Mouse (Mus musculus) liver (tissue): ENCODE data around the gene Bfsp1.

Experiments
- DNase-seq: peaks from one replicate; pipeline ENCODE4 v3.0.0-alpha.2; 2020; ENCODE audit warnings: mixed read lengths

Gene Bfsp1

DNA sequence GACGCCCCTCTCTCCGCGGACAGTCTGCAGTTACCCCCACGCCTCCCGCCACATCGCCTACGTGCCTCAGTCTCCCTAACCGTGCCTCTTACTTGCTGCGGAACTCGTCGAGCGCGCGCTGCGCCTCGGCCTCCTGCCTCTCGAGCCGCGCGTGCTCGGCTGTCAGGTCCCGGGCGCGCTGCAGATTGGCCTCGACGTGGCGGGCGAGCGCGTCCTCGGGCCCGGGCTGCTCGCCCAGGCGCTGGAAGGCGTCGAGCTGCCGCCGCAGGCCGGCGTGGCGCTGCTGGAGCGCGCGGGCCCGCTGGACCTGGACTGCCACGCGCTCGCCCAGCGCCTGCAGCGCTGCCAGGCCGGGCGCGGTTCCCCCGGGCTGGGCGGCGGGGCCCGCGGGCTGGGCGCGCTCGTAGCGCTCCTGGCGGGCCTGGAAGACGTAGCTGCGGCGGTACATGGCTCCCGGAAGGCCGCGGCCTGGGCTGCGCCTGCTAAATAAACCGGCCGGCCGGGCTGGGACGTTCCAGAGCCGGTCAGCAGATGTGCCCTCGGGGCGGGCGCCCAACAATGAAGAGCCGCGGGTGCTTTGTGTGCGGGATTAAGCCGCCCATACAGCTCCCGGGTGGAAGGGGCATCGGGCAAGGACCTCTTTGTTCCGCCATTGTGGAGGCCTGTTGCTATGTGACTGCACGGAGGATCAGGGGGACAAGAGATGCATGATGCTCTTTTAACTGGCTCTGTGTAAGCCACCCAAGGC lies at the start of gene Bfsp1:
TSS of gene Bfsp1 (minus strand) at position 690 of the 748 bp plus-strand sequence.
- peak; percentile 36 for DNase-seq

DNA sequence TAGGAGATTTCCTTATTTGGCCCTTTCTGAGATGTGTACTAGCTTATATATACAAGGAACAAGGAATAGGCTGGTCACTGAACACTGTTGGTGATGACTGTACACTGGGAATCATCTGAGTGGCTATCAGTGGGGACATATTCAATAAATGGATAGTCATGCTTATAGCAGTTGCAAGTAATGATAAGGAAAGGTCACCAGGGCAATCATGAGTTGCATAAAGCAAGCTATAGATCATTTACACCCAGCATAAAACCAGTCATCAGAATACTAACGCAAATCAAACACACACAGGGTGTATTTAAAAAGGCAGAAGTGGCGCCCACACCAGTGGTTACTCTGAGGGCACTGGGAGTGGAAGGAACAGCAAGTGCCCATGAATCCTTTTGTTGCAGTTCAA lies 49.2 kb upstream of the Bfsp1 start:
- no peak for DNase-seq

DNA sequence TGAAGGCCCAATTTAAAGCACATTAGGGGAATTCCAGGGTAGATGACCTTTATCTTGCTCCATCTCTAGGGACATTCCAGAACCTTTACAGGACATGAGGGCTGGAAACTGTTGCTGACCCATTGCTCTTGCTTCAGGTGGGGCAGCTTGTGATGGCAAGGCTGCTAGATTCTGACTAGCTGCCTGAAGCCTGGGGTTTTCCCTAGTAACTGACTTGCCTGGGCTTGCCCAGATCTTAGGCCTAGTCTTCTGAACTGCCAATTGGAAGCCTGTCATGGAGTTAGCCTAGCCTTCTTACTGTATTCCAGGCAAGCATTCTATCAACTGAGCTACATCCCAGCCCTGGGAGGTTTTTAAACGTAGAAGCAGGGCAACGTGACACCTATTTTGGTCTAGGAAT lies 46.3 kb upstream of the Bfsp1 start:
- DNase-seq, result no peak

- no peak for DNase-seq
Measured at GRCm38 (mm10) chr2:143904896-143905295, 41.9 kb upstream of the Bfsp1 start.

DNA sequence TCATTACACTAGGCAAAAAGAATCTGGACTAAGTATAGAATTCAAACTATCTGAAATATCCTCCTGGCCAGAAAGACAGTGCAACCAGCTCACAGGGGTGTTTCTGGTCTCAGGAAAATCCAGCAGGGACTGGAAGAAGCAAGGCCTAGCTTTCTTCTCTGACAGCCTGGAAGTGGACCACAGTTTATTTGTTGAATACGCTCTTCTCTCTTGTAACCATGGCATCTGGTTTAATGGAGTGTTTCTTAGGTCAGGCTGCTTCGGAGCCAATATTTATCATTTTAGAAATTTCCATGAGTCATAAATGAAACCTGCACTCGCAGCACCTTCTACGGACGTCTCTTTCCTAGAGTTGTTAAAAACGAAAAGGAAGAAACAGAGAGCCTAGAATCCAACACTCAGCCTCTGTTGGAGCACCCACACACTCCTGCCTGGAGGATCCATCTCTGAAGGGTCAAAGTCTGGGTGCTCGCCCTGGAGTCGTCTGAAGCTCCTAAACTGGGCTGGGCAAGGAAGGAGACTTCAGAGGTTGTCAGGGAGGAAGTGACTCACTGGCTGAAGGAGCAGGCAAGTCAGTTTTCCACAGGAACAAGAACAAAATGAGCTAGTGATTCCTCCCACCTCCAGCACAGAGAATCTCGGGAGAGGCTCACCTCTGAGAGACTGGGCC lies 40.5 kb upstream of the Bfsp1 start:
- DNase-seq, result no peak

DNA sequence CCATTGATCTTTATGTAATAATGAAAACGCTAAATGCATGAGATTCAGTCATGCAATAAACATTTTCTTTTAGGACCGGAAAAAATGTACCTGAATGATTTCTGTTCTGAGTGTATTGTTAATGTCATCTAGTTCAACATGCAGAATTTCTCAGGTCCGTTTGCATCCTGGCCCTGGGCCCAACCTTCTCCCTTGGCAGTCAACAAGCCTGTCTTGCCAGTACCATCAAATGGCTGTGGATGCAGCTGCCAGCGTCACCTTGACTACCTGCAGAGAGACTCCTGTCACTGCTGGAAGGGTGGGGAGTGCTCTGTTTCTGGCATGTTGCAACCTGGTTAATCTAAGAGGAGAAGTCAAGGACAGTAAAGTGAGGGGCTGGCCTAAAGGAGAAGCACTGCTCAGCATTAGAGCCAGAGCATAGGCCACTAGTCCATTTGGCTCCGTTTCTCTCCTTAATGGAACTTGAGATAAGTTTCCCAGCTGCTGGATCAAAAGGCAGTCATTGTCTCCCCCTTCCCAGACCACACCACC lies 37.9 kb upstream of the Bfsp1 start:
- DNase-seq, result no peak

DNA sequence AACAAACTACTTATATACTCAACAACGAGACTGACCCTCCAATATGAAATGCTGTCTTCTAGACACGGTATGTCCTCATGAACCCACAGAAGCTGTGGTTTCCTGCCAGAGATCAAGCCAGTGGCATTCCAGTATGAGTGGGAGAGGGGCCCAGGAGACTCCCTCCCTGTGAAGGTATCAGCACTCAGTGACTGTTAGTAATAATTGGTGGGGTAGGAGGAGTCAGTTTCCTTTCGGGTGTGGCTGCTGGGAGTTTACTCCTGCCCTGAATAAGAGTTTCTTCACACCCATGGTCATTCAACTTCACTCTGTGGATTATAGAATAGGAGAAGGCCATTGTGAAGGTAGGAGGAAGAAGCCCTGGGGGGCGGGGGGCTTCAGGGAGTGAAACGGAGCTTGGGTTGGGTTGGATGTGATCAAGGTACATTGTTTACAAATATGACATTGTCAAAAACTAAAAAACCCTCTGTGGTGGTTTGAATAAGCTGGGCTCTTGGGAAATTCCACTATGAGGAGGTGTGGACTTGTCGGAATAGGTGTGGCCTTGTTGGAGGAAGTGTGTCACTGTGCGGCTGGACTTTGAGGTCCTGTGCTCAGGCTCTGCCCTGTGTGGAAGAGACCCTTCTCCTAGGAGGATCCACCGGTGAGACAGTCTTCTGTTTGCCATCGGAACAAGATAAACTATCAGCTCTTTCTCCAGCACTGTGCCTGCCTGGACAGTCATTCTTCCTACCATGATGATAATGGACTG lies 36.7 kb upstream of the Bfsp1 start:
- no peak for DNase-seq

- DNase-seq, result no peak
Measured at GRCm38 (mm10) chr2:143891302-143892048, 28.5 kb upstream of the Bfsp1 start.

- no peak for DNase-seq
Measured at GRCm38 (mm10) chr2:143889860-143890433, 27.0 kb upstream of the Bfsp1 start.

GRCm38 (mm10) chr2:143889131-143889859 lies 26.3 kb upstream of the Bfsp1 start:
- no peak for DNase-seq

DNA sequence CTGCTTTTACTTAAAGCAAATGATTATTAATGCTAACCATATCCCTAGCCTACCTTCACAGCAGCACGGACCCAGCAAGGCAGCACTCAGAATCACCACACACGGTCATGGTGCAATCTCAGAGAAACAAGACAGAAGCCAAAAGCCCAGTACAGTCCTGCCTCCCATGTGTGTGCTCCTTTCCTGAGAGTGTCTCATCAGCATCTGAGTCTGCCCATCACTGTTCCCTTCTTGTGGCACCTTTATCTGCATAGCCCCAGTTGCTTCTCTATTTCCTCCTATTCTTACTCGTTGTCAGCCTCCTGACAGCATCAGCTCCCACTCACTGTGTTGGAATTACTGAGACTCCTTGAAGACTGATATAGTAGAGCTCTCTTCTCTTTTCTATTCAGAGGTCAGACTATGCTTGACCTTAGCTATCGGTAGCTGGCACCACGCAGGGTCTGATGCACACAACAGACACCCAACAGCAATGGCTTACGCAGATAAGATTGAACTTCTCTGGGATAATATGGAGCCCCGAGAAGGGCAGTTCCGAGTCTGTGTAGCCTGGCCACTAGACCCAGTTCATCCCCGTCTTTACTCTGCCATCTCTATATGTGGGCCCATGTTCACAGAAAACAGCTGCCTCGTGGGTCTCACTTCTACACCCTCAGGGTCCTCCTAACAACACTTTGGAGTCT lies 19.8 kb upstream of the Bfsp1 start:
- no peak for DNase-seq

DNA sequence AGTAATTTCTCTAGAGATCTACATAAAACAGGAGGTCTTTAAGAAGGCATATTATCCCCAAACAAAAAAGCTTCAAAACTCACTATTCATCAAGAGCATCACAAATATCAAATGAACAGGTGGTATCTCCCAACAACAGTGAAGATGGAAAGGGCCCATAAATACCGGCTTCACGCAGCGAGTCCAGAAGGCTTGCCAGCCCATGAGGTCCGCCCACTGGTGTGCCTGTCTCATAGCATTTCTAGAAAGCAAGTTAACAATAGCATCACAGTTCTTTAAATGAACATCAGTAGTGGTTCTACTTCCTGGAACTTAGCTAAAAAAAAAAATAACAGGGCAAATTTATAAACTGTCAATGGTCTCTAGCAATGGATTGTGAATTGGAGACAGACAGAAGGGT lies 19.0 kb upstream of the Bfsp1 start:
- DNase-seq, result no peak

DNA sequence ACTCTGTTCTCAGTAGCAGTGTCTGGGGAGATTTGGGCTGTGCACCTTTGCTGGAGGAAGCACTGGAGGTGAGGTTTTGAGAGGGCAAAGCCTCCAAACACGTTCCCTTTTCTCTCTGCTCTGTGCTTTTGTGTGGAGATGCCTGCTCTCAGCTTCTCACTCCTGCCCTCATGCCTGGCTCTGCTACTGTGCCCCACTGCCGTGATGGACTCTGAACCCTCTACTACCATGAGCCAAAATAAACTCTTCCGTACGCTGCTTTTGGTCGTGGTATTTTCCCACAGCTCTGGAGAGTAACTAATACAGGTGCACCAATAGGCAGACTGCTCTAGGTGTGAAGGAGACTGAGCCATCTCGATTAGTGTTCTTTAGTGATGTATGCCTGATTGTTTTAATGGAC lies 16.3 kb upstream of the Bfsp1 start:
- DNase-seq, result no peak

GRCm38 (mm10) chr2:143876929-143877632 lies 14.1 kb upstream of the Bfsp1 start:
- no peak for DNase-seq

DNA sequence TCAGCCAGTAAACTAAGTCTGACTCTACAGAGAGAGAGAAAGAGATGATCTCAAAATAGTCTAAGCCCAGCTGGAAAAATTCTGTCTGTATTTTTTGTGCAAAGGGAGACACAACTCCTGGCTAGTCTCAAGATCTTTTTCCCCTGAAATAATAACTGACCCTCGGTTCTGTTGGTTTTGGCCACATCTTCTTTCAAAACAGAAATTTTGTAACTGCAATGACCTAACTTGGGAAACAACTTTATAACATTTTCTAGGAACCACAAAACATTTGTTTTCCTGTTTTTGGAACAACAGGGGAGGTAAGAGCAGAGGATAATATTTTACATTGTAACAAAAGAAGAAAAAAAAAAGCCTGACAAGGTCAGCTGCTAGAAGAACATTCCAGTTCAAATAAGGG lies 13.1 kb upstream of the Bfsp1 start:
- no peak for DNase-seq

- DNase-seq, result peak; percentile 80
Measured at GRCm38 (mm10) chr2:143870936-143871688, 8.1 kb upstream of the Bfsp1 start.

GRCm38 (mm10) chr2:143867326-143867725 lies 4.4 kb upstream of the Bfsp1 start:
- DNase-seq, result peak; percentile 77

GRCm38 (mm10) chr2:143864600-143864999 lies 1.6 kb upstream of the Bfsp1 start:
- no peak for DNase-seq

GRCm38 (mm10) chr2:143859166-143859565 lies 3.8 kb downstream of the Bfsp1 start:
- DNase-seq, result no peak

- DNase-seq, result no peak
Measured at GRCm38 (mm10) chr2:143853447-143853846, 9.5 kb downstream of the Bfsp1 start.
